Mouse (Mus musculus) limb, embryonic 15.5 days (tissue): ENCODE data around the gene Rbp2. TPM values are rescaled to one million over a fixed set of nuclear protein-coding genes. Genes with fewer than 3 reads are reported as not detected.

Experiments used
- ATAC-seq: fragments of 200-750 bp; cut with Nextera tagmentation; 2 replicates; pipeline ENCODE4 v1.8.0; 2017; ENCODE audit warnings: low read depth, moderate TSS enrichment; ENCODE audit not compliant: insufficient number of reproducible peaks, low FRiP score, low TSS enrichment
- H3K27ac ChIP-seq: fragments of 300-500 bp; sonication (generic); 2 replicates; pipeline ENCODE4 v1.5.1; 2015; ENCODE audit warnings: moderate library complexity, mild to moderate bottlenecking, inconsistent platforms
- H3K27me3 ChIP-seq: fragments of 300-500 bp; sonication (generic); 2 replicates; pipeline ENCODE4 v1.6.1; 2015; ENCODE audit warnings: inconsistent platforms
- H3K36me3 ChIP-seq: fragments of 300-500 bp; sonication (generic); 2 replicates; pipeline ENCODE4 v1.6.1; 2015; ENCODE audit warnings: inconsistent platforms
- H3K4me1 ChIP-seq: fragments of 300-500 bp; sonication (generic); 2 replicates; pipeline ENCODE4 v1.6.1; 2015; ENCODE audit warnings: inconsistent platforms
- H3K4me2 ChIP-seq: fragments of 300-500 bp; sonication (generic); 2 replicates; pipeline ENCODE4 v1.6.1; 2015; ENCODE audit warnings: mild to moderate bottlenecking, inconsistent platforms
- H3K4me3 ChIP-seq: fragments of 300-500 bp; sonication (generic); 2 replicates; pipeline ENCODE4 v1.5.1; 2015; ENCODE audit warnings: mild to moderate bottlenecking, inconsistent platforms
- H3K9ac ChIP-seq: fragments of 300-500 bp; sonication (generic); 2 replicates; pipeline ENCODE4 v1.6.1; 2015; ENCODE audit warnings: inconsistent platforms
- H3K9me3 ChIP-seq: fragments of 300-500 bp; sonication (generic); 2 replicates; pipeline ENCODE4 v1.6.1; 2016; ENCODE audit warnings: inconsistent platforms
- WGBS: fragments of 180-500 bp; shearing (Covaris S2); methylation state at CpG from one replicate; pipeline ENCODE4 v1.1.7; 2015; 5-methylcytosine and 5-hydroxymethylcytosine counted together
- polyA plus RNA-seq: library from polyadenylated mRNA; unstranded; fragments of >200 nt; fragmentation: Nextera tagmentation; extraction: Ambion mirVana; gene quantifications from 2 replicates; pipeline ENCODE4 v1.2.1, GENCODE M21; 2015

Rbp2 gene
- polyA plus RNA-seq, 1 experiment from 2014 or later: 33.1 TPM

DNA sequence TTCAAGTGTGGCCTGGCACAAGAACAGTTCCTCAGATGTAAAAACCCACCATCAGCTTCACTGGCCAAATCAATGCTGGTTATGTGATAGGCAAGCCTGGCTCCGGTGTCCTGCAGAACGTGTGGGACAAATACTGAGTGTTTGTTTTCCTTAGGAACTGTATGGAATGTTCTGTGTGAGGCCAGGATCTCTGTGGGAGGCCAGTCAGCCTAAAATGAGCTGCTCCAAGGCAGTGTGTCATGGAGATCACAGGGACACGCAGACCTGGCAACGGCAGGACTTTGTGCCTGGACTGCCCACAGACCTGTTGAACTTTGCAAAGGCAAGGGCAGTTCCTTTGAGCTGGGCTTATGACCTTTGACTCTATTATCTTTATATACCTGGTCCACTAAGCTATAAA, 4.2 kb downstream of the Rbp2 start:
- H3K4me1 ChIP-seq: no peaks in the 10 kb centered on the region
- H3K27ac ChIP-seq: no peak overlapping the region
- no peak for ATAC-seq
- H3K36me3 ChIP-seq: no peaks in the 10 kb centered on the region
- H3K9me3 ChIP-seq: no peaks in the 10 kb centered on the region
- 40% methylated on average over 4 of the region's 4 CpGs for WGBS
- no peak overlapping the region for H3K4me2 ChIP-seq
- H3K4me3 ChIP-seq: no peak overlapping the region
- no peak overlapping the region for H3K9ac ChIP-seq
- 0 out of 2 replicates have a peak, but pooled peaks cover 2% of the 10 kb centered on the region for H3K27me3 ChIP-seq

DNA sequence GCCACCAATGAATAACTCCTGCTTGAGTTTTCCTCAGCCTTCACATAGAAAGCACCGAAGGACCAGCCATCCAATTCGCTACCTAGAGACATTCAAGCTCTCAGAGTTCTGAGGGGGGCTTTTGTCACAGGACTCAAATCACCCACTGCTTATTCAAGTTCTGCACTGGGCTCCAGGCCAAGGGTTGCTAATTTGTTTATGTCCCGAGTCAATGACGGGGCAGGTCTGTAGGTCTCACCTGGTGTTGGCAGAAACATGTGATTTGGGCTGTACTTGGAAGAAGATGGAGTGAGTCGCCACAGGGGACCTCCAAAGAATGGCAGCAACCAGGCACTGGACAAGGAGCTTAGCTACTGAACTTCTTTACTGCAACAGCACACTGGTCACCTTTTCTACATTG, 5.2 kb downstream of the Rbp2 start:
- no peak overlapping the region for H3K4me2 ChIP-seq
- H3K27ac ChIP-seq: no peak overlapping the region
- H3K36me3 ChIP-seq: no peaks in the 10 kb centered on the region
- no peaks in the 10 kb centered on the region for H3K4me1 ChIP-seq
- no peaks in the 10 kb centered on the region for H3K9me3 ChIP-seq
- no peaks in the 10 kb centered on the region for H3K27me3 ChIP-seq
- 79% methylated on average over 5 of the region's 5 CpGs for WGBS
- no peak overlapping the region for H3K9ac ChIP-seq
- no peak overlapping the region for H3K4me3 ChIP-seq
- ATAC-seq: no peak

DNA sequence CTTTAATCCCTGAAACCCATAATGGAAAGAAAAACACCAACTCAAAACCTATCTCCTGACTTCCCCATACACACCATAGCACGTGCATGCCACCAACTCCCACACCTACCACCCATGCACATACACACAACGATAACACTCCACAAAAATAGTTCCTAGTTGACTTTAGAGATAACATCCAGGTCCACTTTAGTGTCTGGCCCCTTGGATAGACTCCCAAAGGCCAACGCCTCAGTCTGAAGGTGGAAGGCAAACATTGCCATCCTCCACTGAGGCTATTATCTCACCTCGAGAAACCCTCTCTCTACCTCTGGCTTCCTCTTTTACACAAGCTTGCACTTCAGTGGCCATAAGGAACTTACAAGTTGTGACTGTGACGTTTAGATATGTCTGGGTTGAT, 6.3 kb downstream of the Rbp2 start:
- Histone ChIP-seq H3K36me3 (no peaks in the 10 kb centered on the region), H3K4me2 (no peak overlapping the region), H3K27me3 (no peaks in the 10 kb centered on the region), H3K4me1 (peaks cover 2% of the 10 kb centered on the region), H3K4me3 (no peak overlapping the region), H3K27ac (no peak overlapping the region), H3K9ac (no peak overlapping the region), H3K9me3 (no peaks in the 10 kb centered on the region)
- WGBS: 86% methylated on average over 5 of the region's 5 CpGs
- ATAC-seq: no peak

DNA sequence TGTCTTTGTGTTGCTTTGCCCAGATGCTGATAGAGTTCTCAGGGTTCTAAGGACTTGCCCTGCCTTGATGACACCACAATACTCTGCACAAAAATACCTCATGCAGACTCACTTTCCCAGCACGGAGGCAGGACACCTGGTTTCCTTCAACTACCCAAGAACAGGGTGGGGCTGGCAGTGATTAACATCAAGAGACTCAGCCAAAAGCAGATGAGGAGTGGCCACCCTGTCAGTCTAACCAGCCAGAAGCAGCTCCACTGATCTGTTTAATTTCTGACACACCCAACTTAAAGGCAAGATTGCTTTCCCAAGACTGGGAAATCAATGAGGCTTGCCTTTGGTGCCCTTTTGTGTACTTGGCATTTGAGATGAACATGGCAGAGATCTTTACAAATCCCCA, 6.9 kb downstream of the Rbp2 start:
- H3K27me3 ChIP-seq: 0 out of 2 replicates have a peak, but pooled peaks cover 1% of the 10 kb centered on the region
- no peak overlapping the region for H3K4me2 ChIP-seq
- H3K9ac ChIP-seq: no peak overlapping the region
- H3K27ac ChIP-seq: no peak overlapping the region
- H3K4me3 ChIP-seq: no peak overlapping the region
- H3K4me1 ChIP-seq: peaks cover 9% of the 10 kb centered on the region
- WGBS: 19% methylated on average over 1 of the region's 1 CpGs
- ATAC-seq: no peak
- no peaks in the 10 kb centered on the region for H3K36me3 ChIP-seq
- no peaks in the 10 kb centered on the region for H3K9me3 ChIP-seq

DNA sequence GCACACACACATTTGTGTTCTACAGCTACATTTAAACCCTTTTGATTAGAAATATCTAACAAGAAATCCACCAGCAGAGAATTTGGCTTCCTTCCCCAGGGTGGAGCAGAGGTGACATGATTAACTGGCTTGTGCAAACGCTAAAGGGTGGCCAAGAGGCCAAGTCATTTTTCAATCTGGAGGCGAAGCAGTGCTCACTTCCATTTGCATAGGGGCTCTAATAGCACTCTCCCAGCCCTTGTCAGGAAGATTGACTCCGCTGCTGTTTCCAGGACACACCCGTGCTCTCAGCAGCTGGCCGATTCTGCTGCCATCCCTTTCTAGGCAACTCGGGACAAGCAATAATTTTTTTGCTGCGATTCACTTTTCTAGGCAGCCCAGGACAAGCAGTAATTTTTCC, 11.2 kb downstream of the Rbp2 start:
- Histone ChIP-seq H3K27ac (peak overlapping the region; percentile 43; the same call in 1 of the 2 replicates), H3K36me3 (no peaks in the 10 kb centered on the region), H3K9ac (no peak overlapping the region), H3K9me3 (no peaks in the 10 kb centered on the region), H3K27me3 (0 out of 2 replicates have a peak, but pooled peaks cover 3% of the 10 kb centered on the region), H3K4me1 (peaks cover 13% of the 10 kb centered on the region), H3K4me2 (no peak overlapping the region), H3K4me3 (no peak overlapping the region)
- no peak for ATAC-seq
- WGBS: 5% methylated on average over 7 of the region's 7 CpGs

DNA sequence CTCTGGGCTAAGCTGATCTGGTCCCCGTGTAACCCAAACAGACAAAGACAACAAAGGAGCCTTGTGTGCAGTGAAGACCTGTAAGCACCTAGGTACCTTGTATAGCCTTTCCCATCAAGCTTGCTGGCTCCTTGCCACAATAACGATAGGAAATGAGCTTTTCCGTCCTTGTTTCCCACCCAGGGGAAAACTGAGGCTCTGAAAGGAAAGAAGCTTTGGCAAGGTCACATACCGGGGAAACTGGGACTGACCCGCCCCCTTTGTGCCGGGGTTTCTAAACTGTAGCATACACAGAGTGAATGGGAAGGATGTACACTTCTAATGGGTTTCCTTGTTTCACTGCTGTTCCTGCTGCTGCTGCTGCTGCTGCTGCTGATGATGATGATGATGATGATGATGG, 12.1 kb downstream of the Rbp2 start:
- Histone ChIP-seq H3K27me3 (0 out of 2 replicates have a peak, but pooled peaks cover 3% of the 10 kb centered on the region), H3K9ac (no peak overlapping the region), H3K4me2 (no peak overlapping the region), H3K27ac (0 out of 2 replicates have a peak overlapping the region, but pooled peaks have one; percentile 43), H3K36me3 (no peaks in the 10 kb centered on the region), H3K4me3 (no peak overlapping the region), H3K9me3 (no peaks in the 10 kb centered on the region), H3K4me1 (peaks cover 13% of the 10 kb centered on the region)
- ATAC-seq: no peak
- WGBS: 44% methylated on average over 6 of the region's 6 CpGs

DNA sequence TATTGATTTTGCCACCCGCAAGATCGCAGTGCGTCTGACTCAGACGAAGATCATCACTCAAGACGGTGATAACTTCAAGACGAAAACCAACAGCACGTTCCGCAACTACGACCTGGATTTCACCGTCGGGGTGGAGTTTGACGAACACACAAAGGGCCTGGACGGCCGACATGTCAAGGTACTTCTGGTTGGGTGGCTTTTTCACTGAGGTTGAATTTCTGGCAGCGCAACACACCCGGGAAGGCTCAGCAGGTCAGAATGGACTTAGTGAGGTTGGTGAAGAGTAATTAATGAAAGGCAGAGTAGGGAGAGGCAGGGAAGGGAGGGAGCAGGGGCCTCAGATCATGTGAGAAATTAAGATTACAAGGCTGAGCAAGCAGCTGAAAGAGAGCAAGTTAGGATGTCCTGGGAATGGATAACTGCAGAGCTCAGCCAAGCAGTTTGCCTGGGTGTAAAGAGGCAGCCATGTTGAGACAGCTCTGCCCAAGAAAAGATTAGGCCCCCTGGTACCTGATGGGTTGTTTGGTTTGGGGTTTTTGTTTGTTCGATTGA, 12.9 kb downstream of the Rbp2 start:
- ATAC-seq: no peak
- Histone ChIP-seq H3K4me2 (no peak overlapping the region), H3K9me3 (no peaks in the 10 kb centered on the region), H3K4me1 (peaks cover 13% of the 10 kb centered on the region), H3K9ac (no peak overlapping the region), H3K27ac (no peak overlapping the region), H3K36me3 (no peaks in the 10 kb centered on the region), H3K4me3 (no peak overlapping the region), H3K27me3 (0 out of 2 replicates have a peak, but pooled peaks cover 3% of the 10 kb centered on the region)
- 81% methylated on average over 17 of the region's 17 CpGs for WGBS

DNA sequence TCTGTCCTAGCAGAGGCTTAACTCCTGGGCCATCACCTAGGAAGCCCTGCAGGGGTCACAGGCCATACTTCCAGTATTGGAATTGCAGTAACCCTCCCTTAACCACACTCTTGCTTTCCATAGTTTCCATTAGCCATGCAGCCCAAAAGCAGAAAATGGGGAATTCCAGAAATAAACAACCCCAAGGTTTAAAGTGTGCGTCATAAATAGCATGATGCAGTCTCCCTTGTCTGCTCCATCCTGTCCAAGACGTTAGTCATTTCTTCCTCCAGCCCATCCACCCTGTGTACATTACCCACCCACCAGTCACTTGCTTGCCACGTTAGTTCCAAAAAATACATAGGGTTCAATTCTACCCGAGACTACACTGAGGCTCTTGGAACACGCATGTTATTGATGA, 13.7 kb downstream of the Rbp2 start:
- no peak overlapping the region for H3K9ac ChIP-seq
- H3K4me3 ChIP-seq: no peak overlapping the region
- H3K27ac ChIP-seq: no peak overlapping the region
- no peaks in the 10 kb centered on the region for H3K9me3 ChIP-seq
- no peaks in the 10 kb centered on the region for H3K36me3 ChIP-seq
- peaks cover 13% of the 10 kb centered on the region for H3K4me1 ChIP-seq
- 77% methylated on average over 5 of the region's 5 CpGs for WGBS
- ATAC-seq: no peak
- H3K27me3 ChIP-seq: 0 out of 2 replicates have a peak, but pooled peaks cover 3% of the 10 kb centered on the region
- H3K4me2 ChIP-seq: no peak overlapping the region

DNA sequence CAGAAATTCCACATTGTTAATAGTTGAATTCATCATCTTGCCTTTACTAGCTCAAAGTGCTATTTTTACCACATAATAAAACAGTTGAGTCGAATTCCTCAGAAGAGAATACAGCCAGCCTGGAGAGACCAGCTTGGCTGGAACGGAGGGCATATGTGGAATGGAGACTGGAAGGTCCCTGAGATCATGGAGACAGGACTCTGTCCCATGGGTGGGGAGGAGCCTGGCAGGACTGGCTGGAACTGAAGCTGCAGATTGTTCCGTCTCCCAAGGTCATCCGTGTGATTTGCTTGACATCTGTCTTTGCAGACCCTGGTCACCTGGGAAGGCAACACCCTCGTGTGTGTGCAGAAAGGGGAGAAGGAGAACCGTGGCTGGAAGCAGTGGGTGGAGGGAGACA, 21.6 kb downstream of the Rbp2 start:
- H3K27me3 ChIP-seq: no peaks in the 10 kb centered on the region
- no peaks in the 10 kb centered on the region for H3K36me3 ChIP-seq
- no peak for ATAC-seq
- H3K4me1 ChIP-seq: peaks cover 9% of the 10 kb centered on the region; the same call in 1 of the 2 replicates
- H3K4me3 ChIP-seq: no peak overlapping the region
- 32% methylated on average over 6 of the region's 6 CpGs for WGBS
- H3K9ac ChIP-seq: no peak overlapping the region
- H3K4me2 ChIP-seq: no peak overlapping the region
- no peak overlapping the region for H3K27ac ChIP-seq
- H3K9me3 ChIP-seq: no peaks in the 10 kb centered on the region

DNA sequence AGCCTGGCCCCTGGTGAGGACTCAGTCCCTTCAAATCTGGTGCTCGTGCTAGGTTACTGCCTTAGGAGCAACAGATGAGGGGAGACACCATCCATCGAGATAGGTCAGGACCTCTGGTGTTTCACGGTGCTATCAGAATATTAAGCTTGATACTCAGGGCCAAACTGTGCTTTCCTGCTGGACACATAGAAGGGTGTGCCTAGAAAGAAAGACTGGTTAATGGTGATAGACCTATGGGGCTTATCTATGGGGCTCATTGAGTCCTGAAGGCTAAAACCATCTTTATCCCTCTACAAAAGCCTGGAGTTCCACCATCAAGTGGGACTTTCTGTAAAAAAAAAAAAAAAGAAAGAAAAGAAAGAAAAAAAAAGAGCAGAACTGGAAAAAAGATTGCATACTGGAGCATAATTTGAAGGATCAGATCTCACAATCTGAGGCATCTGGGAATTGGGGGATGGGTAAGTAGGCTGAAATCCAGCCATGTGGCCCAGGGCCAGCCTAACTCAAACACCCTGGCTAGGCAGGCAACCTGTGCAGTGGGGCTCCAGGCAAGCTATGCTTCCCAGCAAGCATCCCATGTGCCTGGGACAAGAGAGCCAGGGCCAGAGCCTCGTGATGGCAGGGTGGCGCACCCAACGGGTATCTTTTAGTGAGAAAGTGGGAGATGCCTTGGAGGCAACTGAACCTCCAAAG, 24.6 kb downstream of the Rbp2 start:
- peaks cover 9% of the 10 kb centered on the region; the same call in 1 of the 2 replicates for H3K4me1 ChIP-seq
- no peak overlapping the region for H3K4me3 ChIP-seq
- no peak overlapping the region for H3K4me2 ChIP-seq
- H3K27ac ChIP-seq: no peak overlapping the region
- no peak for ATAC-seq
- H3K9me3 ChIP-seq: no peaks in the 10 kb centered on the region
- no peaks in the 10 kb centered on the region for H3K27me3 ChIP-seq
- no peaks in the 10 kb centered on the region for H3K36me3 ChIP-seq
- 88% methylated on average over 6 of the region's 6 CpGs for WGBS
- no peak overlapping the region for H3K9ac ChIP-seq

DNA sequence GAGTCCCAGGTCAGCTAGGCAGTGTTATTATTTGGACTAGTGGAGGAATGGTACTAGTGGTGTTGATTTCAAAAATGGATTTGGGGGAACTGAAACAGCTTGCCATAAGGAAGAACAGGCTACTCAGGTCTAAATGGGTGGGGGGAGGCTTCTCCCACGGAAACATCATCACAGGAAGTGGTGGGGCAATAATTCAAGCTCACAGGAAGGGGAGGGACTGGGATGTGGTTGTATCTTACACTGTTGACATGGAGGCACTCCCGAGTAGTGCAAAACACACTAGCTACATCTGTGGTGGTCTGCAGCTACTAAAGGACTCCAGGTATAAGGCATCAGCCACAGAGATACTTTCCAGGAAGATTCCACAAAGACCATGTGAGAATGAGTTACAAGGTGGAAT, 38.0 kb downstream of the Rbp2 start:
- Histone ChIP-seq H3K4me1 (peaks cover 2% of the 10 kb centered on the region; the same call in 1 of the 2 replicates), H3K4me2 (no peak overlapping the region), H3K27me3 (no peaks in the 10 kb centered on the region), H3K9me3 (no peaks in the 10 kb centered on the region), H3K9ac (no peak overlapping the region), H3K27ac (no peak overlapping the region), H3K4me3 (no peak overlapping the region), H3K36me3 (no peaks in the 10 kb centered on the region)
- WGBS: 55% methylated on average over 2 of the region's 2 CpGs
- no peak for ATAC-seq

DNA sequence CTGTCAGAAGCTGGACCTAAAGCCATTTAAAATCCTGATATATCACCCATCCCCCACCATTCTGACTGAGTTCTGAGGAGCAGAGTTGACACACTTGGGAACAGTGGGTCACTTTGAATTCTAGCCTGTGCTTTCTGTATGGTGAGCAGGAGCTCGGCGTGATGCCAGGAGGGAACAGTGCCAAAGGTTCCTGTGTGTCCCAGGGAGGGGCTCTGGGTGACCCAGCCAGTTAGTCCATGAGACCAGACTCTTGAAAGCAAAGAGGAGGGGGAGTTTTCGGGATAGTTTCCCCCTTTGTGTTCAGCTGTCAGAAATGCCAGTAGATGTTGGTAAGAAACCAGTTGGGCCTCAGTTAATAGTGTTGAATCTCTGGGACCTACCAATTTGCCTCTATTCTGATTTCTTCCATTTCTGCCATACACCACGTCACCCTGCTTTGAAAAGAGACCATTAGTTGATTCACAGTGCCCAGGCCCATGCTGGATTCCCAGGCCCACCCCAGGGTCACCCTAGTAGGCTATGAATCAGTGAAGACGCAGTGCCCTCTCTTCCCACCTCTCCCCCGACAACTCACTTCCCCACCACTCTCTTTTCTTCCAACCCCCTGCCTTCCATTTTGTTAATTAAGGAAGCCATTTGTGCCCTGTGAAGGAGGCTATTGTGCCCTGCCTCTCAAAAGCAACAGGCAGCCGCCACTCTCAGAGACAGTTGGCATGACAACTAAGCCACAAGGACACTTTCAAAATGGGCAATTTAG, 39.0 kb downstream of the Rbp2 start:
- no peak overlapping the region for H3K9ac ChIP-seq
- no peak overlapping the region for H3K27ac ChIP-seq
- H3K4me2 ChIP-seq: no peak overlapping the region
- WGBS: 67% methylated on average over 7 of the region's 7 CpGs
- H3K36me3 ChIP-seq: no peaks in the 10 kb centered on the region
- no peak for ATAC-seq
- peaks cover 2% of the 10 kb centered on the region; the same call in 1 of the 2 replicates for H3K4me1 ChIP-seq
- H3K4me3 ChIP-seq: no peak overlapping the region
- no peaks in the 10 kb centered on the region for H3K27me3 ChIP-seq
- no peaks in the 10 kb centered on the region for H3K9me3 ChIP-seq
